Mouse (Mus musculus) testis, adult 2 months (tissue): ENCODE measurements around the gene Fam234b.

Source experiments
- CTCF ChIP-seq: fragments of 200-500 bp; IDR thresholded peaks from 2 replicates; pipeline ENCODE4 v1.5.1; 2012; ENCODE audit warnings: low read depth, mild to moderate bottlenecking, inconsistent platforms, low read length, moderate library complexity; ENCODE audit not compliant: control insufficient read depth, insufficient read depth, insufficient replicate concordance
- POLR2A ChIP-seq: fragments of 200-500 bp; IDR thresholded peaks from 2 replicates; pipeline ENCODE4 v1.6.1; 2012; ENCODE audit warnings: low read depth, mild to moderate bottlenecking, inconsistent platforms, low read length, moderate library complexity; ENCODE audit not compliant: control insufficient read depth

GRCm38 (mm10) chr6:135278302-135278701 is 80.5 kb downstream of the Fam234b start:
- TF ChIP-seq CTCF (no peak), POLR2A (no peak)
